Mouse (Mus musculus) hindbrain, postnatal 0 days (tissue): Measurements from ENCODE around the gene Pip5k1b. TPM values are rescaled to one million over a fixed set of nuclear protein-coding genes. Genes with fewer than 3 reads are reported as not detected.

Experiments used
- ATAC-seq: fragments of 200-750 bp; cut with Nextera tagmentation; 2 replicates; pipeline ENCODE4 v1.8.0; 2017; ENCODE audit warnings: mild to moderate bottlenecking, moderate TSS enrichment, moderate library complexity
- DNase-seq: peaks from one replicate; pipeline ENCODE4 v3.0.0-alpha.2; 2015; ENCODE audit warnings: low spot score
- H3K27ac ChIP-seq: fragments of 300-500 bp; sonication (generic); 2 replicates; pipeline ENCODE4 v1.5.1; 2014; ENCODE audit warnings: mild to moderate bottlenecking
- H3K27me3 ChIP-seq: fragments of 300-500 bp; sonication (generic); 2 replicates; pipeline ENCODE4 v1.6.1; 2014; ENCODE audit warnings: low read length, mixed read lengths; ENCODE audit not compliant: insufficient read depth
- H3K36me3 ChIP-seq: fragments of 300-500 bp; sonication (generic); 2 replicates; pipeline ENCODE4 v1.6.1; 2014; ENCODE audit warnings: low read length, mixed read lengths; ENCODE audit not compliant: insufficient read depth
- H3K4me1 ChIP-seq: fragments of 300-500 bp; sonication (generic); 2 replicates; pipeline ENCODE4 v1.6.1; 2014; ENCODE audit warnings: antibody characterized with exemption, low read length, mixed read lengths; ENCODE audit not compliant: insufficient read depth
- H3K4me2 ChIP-seq: fragments of 300-500 bp; sonication (generic); 2 replicates; pipeline ENCODE4 v1.6.1; 2014; ENCODE audit warnings: low read depth, mild to moderate bottlenecking, low read length, moderate library complexity, mixed read lengths
- H3K4me3 ChIP-seq: fragments of 300-500 bp; sonication (generic); 2 replicates; pipeline ENCODE4 v1.5.1; 2014; ENCODE audit warnings: low read length
- H3K9ac ChIP-seq: fragments of 300-500 bp; sonication (generic); replicated peaks from 2 replicates; pipeline ENCODE4 v1.6.1; 2014; ENCODE audit warnings: mild to moderate bottlenecking, low read length, moderate library complexity, mixed read lengths
- H3K9me3 ChIP-seq: fragments of 300-500 bp; sonication (generic); 2 replicates; pipeline ENCODE4 v1.6.1; 2016; ENCODE audit warnings: low read length, mixed read lengths
- CTCF ChIP-seq: IDR thresholded peaks from 2 replicates; pipeline ENCODE4 v1.5.1; 2016; ENCODE audit warnings: antibody characterized with exemption, control low read depth, low read depth
- WGBS: fragments of 180-500 bp; shearing (Covaris S2); extraction: QIAGEN DNeasy Blood & Tissue Kit; methylation state at CpG from one replicate; pipeline ENCODE4 v1.1.7; 2014; 5-methylcytosine and 5-hydroxymethylcytosine counted together
- polyA plus RNA-seq: library from polyadenylated mRNA; unstranded; fragments of >200 nt; fragmentation: Nextera tagmentation; extraction: Ambion mirVana; gene quantifications from 2 replicates; pipeline ENCODE4 v1.2.1, GENCODE M21; 2015
- total RNA-seq: library from RNA; depleted of rRNA; stranded (reverse); fragments of >200 nt; gene quantifications from 2 replicates; pipeline ENCODE4 v1.2.3, GENCODE M21; 2014; rRNA removed

Gene Pip5k1b
- total and polyA plus RNA-seq, 2 experiments from 2014 or later: 2.0 to 2.2 TPM

- Histone ChIP-seq H3K27ac (no peak overlapping the region), H3K4me2 (no peak overlapping the region), H3K27me3 (no peaks in the 10 kb centered on the region), H3K9ac (no peak overlapping the region), H3K4me1 (no peaks in the 10 kb centered on the region), H3K9me3 (no peaks in the 10 kb centered on the region), H3K4me3 (no peak overlapping the region), H3K36me3 (no peaks in the 10 kb centered on the region)
- DNase-seq (no peak), ATAC-seq (no peak)
- 88% methylated on average over 6 of the region's 6 CpGs for WGBS
- no peak for TF ChIP-seq CTCF
Measured at GRCm38 (mm10) chr19:24257962-24258361, 297.7 kb downstream of the Pip5k1b start.

- H3K36me3 ChIP-seq: no peaks in the 10 kb centered on the region
- WGBS: 36% methylated on average over 9 of the region's 9 CpGs
- H3K4me3 ChIP-seq: no peak overlapping the region
- H3K4me1 ChIP-seq: peaks cover 6% of the 10 kb centered on the region; the same call in 1 of the 2 replicates
- H3K9me3 ChIP-seq: no peaks in the 10 kb centered on the region
- TF ChIP-seq CTCF: no peak
- no peak overlapping the region for H3K4me2 ChIP-seq
- DNase-seq (no peak), ATAC-seq (no peak)
- no peak overlapping the region for H3K9ac ChIP-seq
- H3K27ac ChIP-seq: no peak overlapping the region
- H3K27me3 ChIP-seq: no peaks in the 10 kb centered on the region
Measured at GRCm38 (mm10) chr19:24253657-24254260, 301.9 kb downstream of the Pip5k1b start.

GRCm38 (mm10) chr19:24251869-24252268, 303.8 kb downstream of the Pip5k1b start:
- 11% methylated on average over 6 of the region's 6 CpGs for WGBS
- no peak overlapping the region for H3K4me2 ChIP-seq
- no peak overlapping the region for H3K9ac ChIP-seq
- H3K27me3 ChIP-seq: no peaks in the 10 kb centered on the region
- H3K4me1 ChIP-seq: peaks cover 6% of the 10 kb centered on the region; the same call in 1 of the 2 replicates
- H3K4me3 ChIP-seq: no peak overlapping the region
- H3K9me3 ChIP-seq: no peaks in the 10 kb centered on the region
- no peaks in the 10 kb centered on the region for H3K36me3 ChIP-seq
- ATAC-seq (no peak), DNase-seq (no peak)
- no peak overlapping the region for H3K27ac ChIP-seq
- no peak for TF ChIP-seq CTCF

Other genes starting within 250 kb of the Pip5k1b start
- 17.0 and 21.0 TPM in 2 replicates for gene Fam122a, start 78.5 kb downstream of the Pip5k1b start, total RNA-seq
- gene Fam122a, start 78.5 kb downstream of the Pip5k1b start, polyA plus RNA-seq: 58.4 and 59.0 TPM in 2 replicates
- gene Tmem252, start 118.1 kb upstream of the Pip5k1b start, total RNA-seq: 0.42 and 0.72 TPM in 2 replicates
- 1.9 and 2.0 TPM in 2 replicates for gene Tmem252, start 118.1 kb upstream of the Pip5k1b start, polyA plus RNA-seq